Mouse (Mus musculus): ENCODE data around the gene Hist1h3c. TPM values are rescaled to one million over a fixed set of nuclear protein-coding genes. Genes with fewer than 3 reads are reported as not detected.
A peak's percentile ranks its signal among the peaks of the same experiment; 100 is the strongest.
"Not testable (repeated sequence)": the region's sequence is repeated elsewhere in the genome, so short reads cannot be mapped to it uniquely, and the experiment has no call there.

Hist1h3c gene
- polyA plus RNA-seq, 1 experiment from 2014 or later: 10.6 TPM

DNA sequence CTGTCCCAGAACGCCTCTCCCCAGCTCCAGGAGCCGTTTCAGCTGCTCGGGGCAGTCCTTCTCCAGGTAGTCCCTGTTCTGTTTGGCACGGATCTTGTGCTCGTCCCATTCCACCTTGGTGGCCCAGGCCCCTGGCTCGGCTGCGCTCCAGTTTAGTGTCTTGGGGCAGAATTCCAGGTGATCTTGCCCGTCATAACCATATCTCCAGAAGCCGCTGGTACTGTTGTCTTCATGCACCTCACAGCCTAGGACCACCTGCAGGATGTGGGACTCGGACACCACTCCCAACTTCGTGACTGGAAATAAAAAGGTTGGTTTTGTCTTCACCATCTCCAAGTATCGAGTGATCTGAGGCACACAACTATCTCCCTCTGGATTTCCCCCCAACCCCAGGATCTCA, 38.6 kb downstream of the Hist1h3c start:
- DNase-seq (ENCODE audit: low spot score) (no peak), ATAC-seq (replicated peaks; ENCODE audit: low FRiP score) (no peak)
- H3K27ac ChIP-seq (ENCODE audit: low read depth, low read length): no peak overlapping the region
- 90% methylated on average over 12 of the region's 12 CpGs for WGBS
- no peaks in the 10 kb centered on the region for H3K36me3 ChIP-seq (ENCODE audit: control insufficient read depth, insufficient read depth, low read length)
- H3K27me3 ChIP-seq (ENCODE audit: control insufficient read depth, insufficient read depth, low read length): no peaks in the 10 kb centered on the region; the same call in 1 of the 2 replicates
- H3K4me1 ChIP-seq (replicated peaks; ENCODE audit: control insufficient read depth, insufficient read depth, low read length): peaks cover 5% of the 10 kb centered on the region
- H3K9me3 ChIP-seq (ENCODE audit: control insufficient read depth, low read length): no peaks in the 10 kb centered on the region
- no peak overlapping the region for H3K4me3 ChIP-seq (ENCODE audit: low read depth, low read length)
- H3K9ac ChIP-seq (ENCODE audit: low read length): no peak overlapping the region
- H3K4me2 ChIP-seq (ENCODE audit: low read depth, low read length, severe bottlenecking): no peak overlapping the region

DNA sequence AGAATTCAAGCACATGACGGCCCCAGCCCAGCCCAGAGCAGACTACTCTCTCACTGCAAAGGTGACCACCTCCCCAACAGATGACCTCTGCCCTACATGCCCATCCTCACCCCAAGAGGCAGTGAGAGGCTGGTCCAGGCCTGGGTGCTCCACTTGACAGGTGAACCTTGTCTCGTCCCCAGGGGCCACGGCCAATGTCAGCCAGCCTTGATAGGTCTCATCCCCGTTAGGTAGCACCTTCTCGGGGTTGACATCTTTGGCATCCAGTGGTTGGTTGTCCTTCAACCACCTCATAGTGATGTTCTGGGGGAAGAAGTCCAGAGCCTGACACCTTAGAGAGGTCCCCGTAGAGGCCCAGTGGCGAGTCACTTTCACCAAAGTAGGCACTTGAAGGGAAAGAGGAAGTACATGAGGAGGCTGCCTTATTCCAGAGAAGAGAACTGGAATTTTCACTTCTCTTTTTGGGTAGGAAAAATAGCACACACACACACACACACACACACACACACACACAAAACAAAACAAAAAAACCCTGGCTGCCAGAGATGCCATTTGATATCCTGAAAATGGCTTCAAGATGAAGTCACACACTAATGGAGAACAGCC, 39.5 kb downstream of the Hist1h3c start:
- H3K9me3 ChIP-seq (ENCODE audit: control insufficient read depth, low read length): no peaks in the 10 kb centered on the region
- WGBS: 90% methylated on average over 7 of the region's 7 CpGs
- H3K4me1 ChIP-seq (replicated peaks; ENCODE audit: control insufficient read depth, insufficient read depth, low read length): peaks cover 5% of the 10 kb centered on the region
- no peak for ATAC-seq (replicated peaks; ENCODE audit: low FRiP score)
- H3K9ac ChIP-seq (ENCODE audit: low read length): no peak overlapping the region
- H3K27me3 ChIP-seq (ENCODE audit: control insufficient read depth, insufficient read depth, low read length): no peaks in the 10 kb centered on the region
- H3K4me3 ChIP-seq (ENCODE audit: low read depth, low read length): no peak overlapping the region
- H3K4me2 ChIP-seq (ENCODE audit: low read depth, low read length, severe bottlenecking): no peak overlapping the region
- DNase-seq (ENCODE audit: low spot score): no peak
- no peak overlapping the region for H3K27ac ChIP-seq (ENCODE audit: low read depth, low read length)
- H3K36me3 ChIP-seq (ENCODE audit: control insufficient read depth, insufficient read depth, low read length): no peaks in the 10 kb centered on the region

DNA sequence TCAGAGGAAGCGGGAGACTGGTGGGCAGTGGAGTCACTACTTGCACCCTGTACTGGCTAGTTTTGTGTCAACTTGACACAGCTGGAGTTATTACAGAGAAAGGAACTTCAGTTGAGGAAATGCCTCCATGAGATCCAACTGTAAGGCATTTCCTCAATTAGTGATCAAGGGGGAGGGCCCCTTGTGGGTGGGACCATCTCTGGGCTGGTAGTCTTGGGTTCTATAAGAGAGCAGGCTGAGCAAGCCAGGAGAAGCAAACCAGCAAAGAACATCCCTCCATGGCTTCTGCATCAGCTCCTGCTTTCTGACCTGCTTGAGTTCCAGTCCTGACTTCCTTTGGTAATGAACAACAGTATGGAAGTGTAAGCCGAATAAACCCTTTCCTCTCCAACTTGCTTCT, 42.6 kb downstream of the Hist1h3c start:
- not testable (repeated sequence) for H3K4me1 ChIP-seq (replicated peaks; ENCODE audit: control insufficient read depth, insufficient read depth, low read length); H3K4me2 ChIP-seq (ENCODE audit: low read depth, low read length, severe bottlenecking); ATAC-seq (replicated peaks; ENCODE audit: low FRiP score); H3K9me3 ChIP-seq (ENCODE audit: control insufficient read depth, low read length); H3K9ac ChIP-seq (ENCODE audit: low read length); H3K4me3 ChIP-seq (ENCODE audit: low read depth, low read length); DNase-seq (ENCODE audit: low spot score); H3K27me3 ChIP-seq (ENCODE audit: control insufficient read depth, insufficient read depth, low read length); H3K27ac ChIP-seq (ENCODE audit: low read depth, low read length); H3K36me3 ChIP-seq (ENCODE audit: control insufficient read depth, insufficient read depth, low read length)
- WGBS: 85% methylated on average over 2 of the region's 2 CpGs

DNA sequence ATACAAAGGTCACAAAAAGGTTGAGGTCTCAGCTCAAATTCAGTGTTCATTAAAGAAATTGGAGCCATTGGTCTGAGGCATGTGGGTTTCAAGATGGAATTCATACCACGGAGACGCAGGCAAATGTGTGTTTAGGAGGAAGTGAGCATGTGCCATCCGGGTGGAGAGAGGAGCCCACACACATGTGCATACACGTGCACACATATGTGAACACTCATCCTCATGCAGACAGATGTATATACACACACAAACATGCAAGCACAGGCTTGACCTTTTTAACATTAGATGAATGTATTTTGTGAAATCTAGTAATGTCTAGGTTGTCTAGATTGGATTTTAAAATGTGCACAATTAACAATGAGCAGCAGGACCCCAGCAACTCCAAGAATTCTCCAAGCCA, 43.2 kb downstream of the Hist1h3c start:
- no peak overlapping the region for H3K4me3 ChIP-seq (ENCODE audit: low read depth, low read length)
- WGBS: 87% methylated on average over 4 of the region's 4 CpGs
- H3K9ac ChIP-seq (ENCODE audit: low read length): no peak overlapping the region
- ATAC-seq (replicated peaks; ENCODE audit: low FRiP score): no peak
- no peak for DNase-seq (ENCODE audit: low spot score)
- H3K27me3 ChIP-seq (ENCODE audit: control insufficient read depth, insufficient read depth, low read length): no peaks in the 10 kb centered on the region
- no peaks in the 10 kb centered on the region for H3K4me1 ChIP-seq (replicated peaks; ENCODE audit: control insufficient read depth, insufficient read depth, low read length)
- H3K9me3 ChIP-seq (ENCODE audit: control insufficient read depth, low read length): no peaks in the 10 kb centered on the region
- no peak overlapping the region for H3K4me2 ChIP-seq (ENCODE audit: low read depth, low read length, severe bottlenecking)
- H3K27ac ChIP-seq (ENCODE audit: low read depth, low read length): no peak overlapping the region
- H3K36me3 ChIP-seq (ENCODE audit: control insufficient read depth, insufficient read depth, low read length): no peaks in the 10 kb centered on the region

DNA sequence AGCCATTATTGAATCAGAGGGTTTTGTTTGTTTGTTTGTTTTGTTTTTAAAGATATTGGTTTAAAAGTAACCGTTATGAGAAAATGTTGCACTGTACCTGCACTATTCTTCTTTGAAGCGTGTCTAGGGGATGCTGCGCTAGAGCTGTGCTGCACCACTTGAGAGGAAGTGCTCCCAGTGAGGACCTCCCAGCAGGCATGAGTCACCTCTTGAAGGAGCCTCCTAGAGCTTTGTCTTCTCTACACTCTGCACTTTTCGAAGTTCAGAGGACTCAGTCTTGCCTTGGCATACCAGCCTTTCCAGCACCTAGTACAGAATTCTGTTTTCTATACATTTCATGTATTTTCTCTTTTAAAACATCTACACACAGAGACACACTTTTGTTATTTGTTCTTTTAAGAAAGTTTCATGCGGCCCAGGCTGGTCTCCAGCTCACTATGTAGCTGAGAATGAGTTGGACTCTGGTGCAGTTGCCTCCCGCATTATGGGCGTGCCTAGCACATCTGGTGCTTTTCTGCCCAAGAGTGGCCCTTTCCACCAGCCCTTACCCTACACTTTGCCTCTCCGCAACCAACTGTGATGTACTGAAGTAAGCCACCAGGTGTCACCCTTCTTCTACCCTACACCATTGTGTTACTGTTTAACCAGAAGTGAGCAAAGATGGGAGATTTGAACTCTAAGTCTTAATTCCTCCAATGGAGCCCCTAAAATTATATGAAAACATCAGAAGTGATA, 44.4 kb downstream of the Hist1h3c start:
- Histone ChIP-seq H3K4me1 (replicated peaks; ENCODE audit: control insufficient read depth, insufficient read depth, low read length) (no peaks in the 10 kb centered on the region), H3K36me3 (ENCODE audit: control insufficient read depth, insufficient read depth, low read length) (no peaks in the 10 kb centered on the region), H3K27ac (ENCODE audit: low read depth, low read length) (no peak overlapping the region), H3K4me2 (ENCODE audit: low read depth, low read length, severe bottlenecking) (no peak overlapping the region), H3K9ac (ENCODE audit: low read length) (no peak overlapping the region), H3K27me3 (ENCODE audit: control insufficient read depth, insufficient read depth, low read length) (no peaks in the 10 kb centered on the region), H3K4me3 (ENCODE audit: low read depth, low read length) (no peak overlapping the region), H3K9me3 (ENCODE audit: control insufficient read depth, low read length) (no peaks in the 10 kb centered on the region)
- WGBS: 30% methylated on average over 8 of the region's 8 CpGs
- DNase-seq (ENCODE audit: low spot score) (peak; percentile 77), ATAC-seq (replicated peaks; ENCODE audit: low FRiP score) (peak; percentile 33)

DNA sequence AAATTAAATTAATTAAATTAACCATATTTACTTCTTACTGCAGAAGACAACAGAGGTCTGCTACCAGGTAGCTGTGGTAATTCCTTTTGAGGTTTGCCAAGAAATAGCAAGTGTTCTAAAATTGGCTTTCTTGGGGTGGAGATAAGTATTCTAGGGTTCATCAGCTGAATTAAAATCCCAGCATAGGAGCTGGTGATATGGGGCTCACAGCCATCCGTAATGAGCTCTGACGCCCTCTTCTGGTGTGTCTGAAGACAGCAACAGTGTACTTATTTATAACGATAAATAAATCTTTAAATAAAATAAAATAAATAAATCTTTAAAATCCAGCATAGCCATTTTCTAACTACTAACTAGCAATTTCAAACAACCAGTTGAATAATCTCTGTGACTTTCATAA, 45.6 kb downstream of the Hist1h3c start:
- no peaks in the 10 kb centered on the region for H3K4me1 ChIP-seq (replicated peaks; ENCODE audit: control insufficient read depth, insufficient read depth, low read length)
- H3K36me3 ChIP-seq (ENCODE audit: control insufficient read depth, insufficient read depth, low read length): no peaks in the 10 kb centered on the region
- no peak for DNase-seq (ENCODE audit: low spot score)
- no peaks in the 10 kb centered on the region for H3K27me3 ChIP-seq (ENCODE audit: control insufficient read depth, insufficient read depth, low read length)
- no peaks in the 10 kb centered on the region for H3K9me3 ChIP-seq (ENCODE audit: control insufficient read depth, low read length)
- no peak for ATAC-seq (replicated peaks; ENCODE audit: low FRiP score)
- 73% methylated on average over 3 of the region's 3 CpGs for WGBS
- H3K27ac ChIP-seq (ENCODE audit: low read depth, low read length): no peak overlapping the region
- H3K4me3 ChIP-seq (ENCODE audit: low read depth, low read length): no peak overlapping the region
- no peak overlapping the region for H3K9ac ChIP-seq (ENCODE audit: low read length)
- no peak overlapping the region for H3K4me2 ChIP-seq (ENCODE audit: low read depth, low read length, severe bottlenecking)

DNA sequence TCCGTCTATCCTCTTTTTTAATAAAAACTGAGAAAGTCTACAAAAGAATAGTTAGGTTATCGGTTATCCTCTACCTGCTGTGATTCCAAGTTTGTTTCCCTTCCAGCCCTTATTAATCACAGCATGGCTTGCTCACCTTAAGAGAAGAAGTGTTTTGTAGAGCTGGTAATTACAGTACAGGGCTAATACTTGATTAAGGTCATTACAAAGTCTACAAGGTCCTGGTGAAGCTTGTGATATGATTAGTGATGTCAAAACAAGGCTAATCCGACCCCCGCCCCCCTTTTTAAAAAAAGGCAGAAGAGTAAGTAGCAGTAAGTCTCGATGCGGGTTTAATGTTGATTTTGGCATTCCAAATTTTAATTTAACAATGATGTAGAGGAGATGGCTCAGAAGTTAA, 46.4 kb downstream of the Hist1h3c start:
- DNase-seq (ENCODE audit: low spot score) (no peak), ATAC-seq (replicated peaks; ENCODE audit: low FRiP score) (no peak)
- H3K36me3 ChIP-seq (ENCODE audit: control insufficient read depth, insufficient read depth, low read length): no peaks in the 10 kb centered on the region
- 54% methylated on average over 6 of the region's 6 CpGs for WGBS
- no peaks in the 10 kb centered on the region for H3K4me1 ChIP-seq (replicated peaks; ENCODE audit: control insufficient read depth, insufficient read depth, low read length)
- H3K4me3 ChIP-seq (ENCODE audit: low read depth, low read length): no peak overlapping the region
- H3K27ac ChIP-seq (ENCODE audit: low read depth, low read length): peak overlapping the region; percentile 81
- no peaks in the 10 kb centered on the region for H3K9me3 ChIP-seq (ENCODE audit: control insufficient read depth, low read length)
- H3K4me2 ChIP-seq (ENCODE audit: low read depth, low read length, severe bottlenecking): peak overlapping the region; percentile 33; the same call in 1 of the 2 replicates
- H3K9ac ChIP-seq (ENCODE audit: low read length): no peak overlapping the region; the same call in 1 of the 2 replicates
- H3K27me3 ChIP-seq (ENCODE audit: control insufficient read depth, insufficient read depth, low read length): no peaks in the 10 kb centered on the region

DNA sequence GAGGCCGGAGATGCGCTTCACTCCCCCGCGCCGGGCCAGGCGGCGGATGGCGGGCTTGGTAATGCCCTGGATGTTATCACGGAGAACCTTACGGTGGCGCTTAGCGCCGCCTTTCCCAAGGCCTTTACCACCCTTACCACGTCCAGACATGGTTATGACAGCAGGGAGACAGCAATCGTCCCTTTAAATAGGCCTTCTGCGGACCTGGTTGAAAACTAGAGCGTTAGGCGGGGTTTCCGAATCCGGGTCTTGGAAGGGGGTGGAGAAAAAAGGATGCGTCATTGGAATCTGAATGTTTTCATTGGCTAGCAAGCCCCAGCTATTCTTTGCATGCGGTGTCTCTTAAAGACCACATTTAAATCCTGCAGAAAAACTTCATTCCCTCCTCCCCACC, 47.1 kb downstream of the Hist1h3c start, which contains the start of gene Hist1h4c:
Hist1h4c (minus strand) TSS at position 155 of the 394 bp plus-strand sequence.
- WGBS: 0% methylated on average over 19 of the region's 22 CpGs
- Histone ChIP-seq H3K4me3 (ENCODE audit: low read depth, low read length) (peak within 1 kb of the TSS; percentile 36), H3K9ac (ENCODE audit: low read length) (peak within 1 kb of the TSS; percentile 43), H3K4me2 (ENCODE audit: low read depth, low read length, severe bottlenecking) (peak within 1 kb of the TSS; percentile 45), H3K4me1 (replicated peaks; ENCODE audit: control insufficient read depth, insufficient read depth, low read length) (no peaks in the 10 kb centered on the region), H3K27ac (ENCODE audit: low read depth, low read length) (peak within 1 kb of the TSS; percentile 81), H3K36me3 (ENCODE audit: control insufficient read depth, insufficient read depth, low read length) (no peaks in the 10 kb centered on the region), H3K27me3 (ENCODE audit: control insufficient read depth, insufficient read depth, low read length) (no peaks in the 10 kb centered on the region), H3K9me3 (ENCODE audit: control insufficient read depth, low read length) (no peaks in the 10 kb centered on the region)
- ATAC-seq (replicated peaks; ENCODE audit: low FRiP score): peak; percentile 96
- peak; percentile 97 for DNase-seq (ENCODE audit: low spot score)
